18 mouse cellular contexts compared by ENCODE assay signal in genomic region chr8:70681410-70681809, GRCm38 (mm10). TPM values are rescaled to one million over a fixed set of nuclear protein-coding genes. Genes with fewer than 3 reads are reported as not detected.
A peak's percentile ranks its signal among the peaks of the same experiment; 100 is the strongest.
DNase-seq lines count a peak whose midpoint lies in the region; ATAC-seq and TF ChIP-seq lines count a peak whose summit lies in the region.
"Had no signal": no experiment of that assay in that cellular context is flagged by ENCODE, and none has a peak within 500 bp of the region (broad histone marks: within the 10 kb centered on the region; RNA-seq: fewer than 3 reads in every experiment).

No protein-coding gene starts in this region.

- H3K4me1 ChIP-seq in liver, embryonic 12.5 days: peaks cover 60% of the 10 kb centered on the region
- peaks cover 37% of the 10 kb centered on the region for H3K4me1 ChIP-seq in liver, postnatal 0 days (ENCODE audit: insufficient read depth)
- peaks cover 22% of the 10 kb centered on the region for H3K4me1 ChIP-seq in stomach, embryonic 15.5 days

- H3K27me3 ChIP-seq in liver, embryonic 12.5 days (replicated peaks): peaks cover 25% of the 10 kb centered on the region
- no peaks in the 10 kb centered on the region for H3K27me3 ChIP-seq in liver, postnatal 0 days (ENCODE audit: insufficient read depth, low read length)
- H3K27me3 ChIP-seq in stomach, embryonic 15.5 days (replicated peaks): no peaks in the 10 kb centered on the region
- H3K27me3 ChIP-seq: limb, embryonic 13.5 days; midbrain, embryonic 13.5 days had no signal

- intact Hi-C loops in heart, postnatal 25 days (cut with DNase I): no loop called here

- no peak overlapping the region for H3K4me3 ChIP-seq in liver, embryonic 12.5 days
- H3K4me3 ChIP-seq in liver, postnatal 0 days (ENCODE audit: low read depth, low read length): no peak overlapping the region
- H3K4me3 ChIP-seq in stomach, embryonic 15.5 days (replicated peaks): no peak overlapping the region
- H3K4me3 ChIP-seq: limb, embryonic 13.5 days; midbrain, embryonic 13.5 days had no signal

- H3K4me2 ChIP-seq in liver, embryonic 12.5 days: no peak overlapping the region
- H3K4me2 ChIP-seq in liver, postnatal 0 days (ENCODE audit: low read depth, low read length): no peak overlapping the region
- no peak overlapping the region for H3K4me2 ChIP-seq in stomach, embryonic 15.5 days
- H3K4me2 ChIP-seq: midbrain, embryonic 13.5 days had no signal

- H3K36me3 ChIP-seq in liver, embryonic 12.5 days: peaks cover 40% of the 10 kb centered on the region
- peaks cover 10% of the 10 kb centered on the region for H3K36me3 ChIP-seq in liver, postnatal 0 days (replicated peaks; ENCODE audit: insufficient read depth, low read length)
- H3K36me3 ChIP-seq in stomach, embryonic 15.5 days: peaks cover 4% of the 10 kb centered on the region

- no peaks in the 10 kb centered on the region for H3K9me3 ChIP-seq in liver, embryonic 12.5 days (replicated peaks)
- no peaks in the 10 kb centered on the region for H3K9me3 ChIP-seq in liver, postnatal 0 days (ENCODE audit: low read length)
- H3K9me3 ChIP-seq in stomach, embryonic 15.5 days: no peaks in the 10 kb centered on the region
- H3K9me3 ChIP-seq: limb, embryonic 13.5 days; midbrain, embryonic 13.5 days had no signal

- no peak overlapping the region for H3K9ac ChIP-seq in liver, embryonic 12.5 days
- no peak overlapping the region for H3K9ac ChIP-seq in liver, postnatal 0 days (replicated peaks)
- H3K9ac ChIP-seq in stomach, embryonic 15.5 days: no peak overlapping the region

- H3K27ac ChIP-seq in liver, embryonic 12.5 days: no peak overlapping the region
- H3K27ac ChIP-seq in liver, postnatal 0 days (ENCODE audit: low read depth): no peak overlapping the region
- peak overlapping the region; percentile 49 for H3K27ac ChIP-seq in stomach, embryonic 15.5 days
- H3K27ac ChIP-seq: hindbrain, postnatal 0 days; limb, embryonic 13.5 days; midbrain, embryonic 13.5 days had no signal

- no peak for TF ChIP-seq CTCF in liver, postnatal 0 days (IDR thresholded peaks at IDR 0.05; ENCODE audit: low read depth)

- 52% methylated on average over 3 of the region's 3 CpGs for WGBS in liver, embryonic 12.5 days (ENCODE audit: insufficient replicate concordance)
- 72% methylated on average over 3 of the region's 3 CpGs for WGBS in liver, postnatal 0 days (ENCODE audit: insufficient replicate concordance)
- WGBS in stomach, embryonic 15.5 days: 67% methylated on average over 3 of the region's 3 CpGs

- DNase-seq in heart, adult 11 months: peak; percentile 94
- no peak for DNase-seq in heart, postnatal 25 days (ENCODE audit: low spot score)
- no peak for DNase-seq in liver, postnatal 0 days
- DNase-seq in heart, postnatal 4 days: peak; percentile 12
- DNase-seq in lung, postnatal 25 days (ENCODE audit: low spot score): no peak
- DNase-seq in cerebellum, postnatal 25 days: no peak
- DNase-seq: cerebellum, postnatal 36 days; kidney, adult 9 months had no signal

- 0 out of 2 replicates have a peak, but pooled peaks have one; percentile 28 for ATAC-seq in liver, embryonic 12.5 days
- ATAC-seq in liver, postnatal 0 days: no peak
- ATAC-seq in stomach, embryonic 15.5 days (ENCODE audit: insufficient read depth, low FRiP score, low read depth): 0 out of 2 replicates have a peak, but pooled peaks have one; percentile 36
- ATAC-seq: hindbrain, postnatal 0 days; midbrain, embryonic 13.5 days had no signal

- no peak for TF ChIP-seq EP300 in liver, postnatal 0 days (IDR thresholded peaks at IDR 0.05; ENCODE audit: low read depth)

RNA-seq across cellular contexts. Expression of gene Lsm4, which starts 8.4 kb away (rescaled TPM):
- total RNA-seq in heart, postnatal 25 days (2021): 10 to 100 TPM; 60.6 to 62.9 TPM
- 266 and 269 TPM in 2 replicates for polyA plus RNA-seq in liver, embryonic 12.5 days (2016; fragmentation: Nextera tagmentation; extraction: Ambion mirVana)
- 98.5 and 103 TPM in 2 replicates for polyA plus RNA-seq in liver, postnatal 0 days (2015; fragmentation: Nextera tagmentation; extraction: Ambion mirVana)
- total RNA-seq in heart, postnatal 4 days (2021): 100 to 1,000 TPM; 107 to 120 TPM
- polyA plus RNA-seq in stomach, embryonic 15.5 days (2015; fragmentation: Nextera tagmentation; extraction: Ambion mirVana): 271 and 297 TPM in 2 replicates

RNA-seq across cellular contexts. Expression of gene Jund, which starts 17.3 kb away (rescaled TPM):
- 100 to 1,000 TPM; 136 to 141 TPM for total RNA-seq in heart, postnatal 25 days (2021)
- 59.5 and 66.8 TPM in 2 replicates for polyA plus RNA-seq in liver, embryonic 12.5 days (2016; fragmentation: Nextera tagmentation; extraction: Ambion mirVana)
- polyA plus RNA-seq in liver, postnatal 0 days (2015; fragmentation: Nextera tagmentation; extraction: Ambion mirVana): 19.6 and 38.4 TPM in 2 replicates
- 100 to 1,000 TPM; 254 to 261 TPM for total RNA-seq in heart, postnatal 4 days (2021)
- polyA plus RNA-seq in stomach, embryonic 15.5 days (2015; fragmentation: Nextera tagmentation; extraction: Ambion mirVana): 84.4 and 84.6 TPM in 2 replicates

RNA-seq across cellular contexts. Expression of gene Pgpep1, which starts 21.2 kb away (rescaled TPM):
- 10 to 100 TPM; 46.8 to 47.5 TPM for total RNA-seq in heart, postnatal 25 days (2021)
- polyA plus RNA-seq in liver, embryonic 12.5 days (2016; fragmentation: Nextera tagmentation; extraction: Ambion mirVana): 19.6 and 24.2 TPM in 2 replicates
- 31.0 and 32.2 TPM in 2 replicates for polyA plus RNA-seq in liver, postnatal 0 days (2015; fragmentation: Nextera tagmentation; extraction: Ambion mirVana)
- total RNA-seq in heart, postnatal 4 days (2021): 10 to 100 TPM; 32.2 to 38.4 TPM
- 49.9 and 57.9 TPM in 2 replicates for polyA plus RNA-seq in stomach, embryonic 15.5 days (2015; fragmentation: Nextera tagmentation; extraction: Ambion mirVana)

RNA-seq across cellular contexts. Expression of gene Iqcn, which starts 21.8 kb away (rescaled TPM):
- total RNA-seq in heart, postnatal 25 days (2021): not detected
- not detected in 2 replicates for polyA plus RNA-seq in liver, embryonic 12.5 days (2016; fragmentation: Nextera tagmentation; extraction: Ambion mirVana)
- 0.02 TPM in 1 of 2 replicates, not detected in the other for polyA plus RNA-seq in liver, postnatal 0 days (2015; fragmentation: Nextera tagmentation; extraction: Ambion mirVana)
- total RNA-seq in heart, postnatal 4 days (2021): under 1 TPM; 0.10 to 0.11 TPM
- polyA plus RNA-seq in stomach, embryonic 15.5 days (2015; fragmentation: Nextera tagmentation; extraction: Ambion mirVana): 0.04 TPM in 1 of 2 replicates, not detected in the other
- total RNA-seq: gastrocnemius, adult 8-10 months had no signal
- polyA plus RNA-seq: embryonic facial prominence, embryonic 14.5 days; limb, embryonic 13.5 days; urinary bladder, adult 2 months had no signal

RNA-seq across cellular contexts. Expression of gene Gm3336, which starts 36.9 kb away (rescaled TPM):
- not detected for total RNA-seq in heart, postnatal 25 days (2021)
- polyA plus RNA-seq in liver, embryonic 12.5 days (2016; fragmentation: Nextera tagmentation; extraction: Ambion mirVana): not detected in 2 replicates
- polyA plus RNA-seq in liver, postnatal 0 days (2015; fragmentation: Nextera tagmentation; extraction: Ambion mirVana): 0.22 and 0.25 TPM in 2 replicates
- not detected for total RNA-seq in heart, postnatal 4 days (2021)
- polyA plus RNA-seq in stomach, embryonic 15.5 days (2015; fragmentation: Nextera tagmentation; extraction: Ambion mirVana): 1.1 and 1.9 TPM in 2 replicates
- total RNA-seq: gastrocnemius, adult 8-10 months; heart, postnatal 10 days; hindbrain, postnatal 0 days had no signal
- polyA plus RNA-seq: embryonic facial prominence, embryonic 14.5 days; forebrain, embryonic 14.5 days; hindbrain, postnatal 0 days; limb, embryonic 13.5 days; midbrain, embryonic 13.5 days had no signal

Comparison
In these comparisons a context has a peak if more than half of its experiments do, and no peak if none do; other contexts are left out.
1. DNase-seq: peak in heart, adult 11 months (single experiment) and heart, postnatal 4 days (single experiment); none in heart, postnatal 25 days (single experiment), liver, postnatal 0 days (single experiment), lung, postnatal 25 days (single experiment) and cerebellum, postnatal 25 days (0 of 2).